Mouse (Mus musculus): ENCODE results near the gene Tlr6. TPM values are rescaled to one million over a fixed set of nuclear protein-coding genes. Genes with fewer than 3 reads are reported as not detected.
A peak's percentile ranks its signal among the peaks of the same experiment; 100 is the strongest.

Tlr6 gene
- total RNA-seq (2022): 1 to 10 TPM; 1.6 to 2.7 (median 2.3) TPM

DNA sequence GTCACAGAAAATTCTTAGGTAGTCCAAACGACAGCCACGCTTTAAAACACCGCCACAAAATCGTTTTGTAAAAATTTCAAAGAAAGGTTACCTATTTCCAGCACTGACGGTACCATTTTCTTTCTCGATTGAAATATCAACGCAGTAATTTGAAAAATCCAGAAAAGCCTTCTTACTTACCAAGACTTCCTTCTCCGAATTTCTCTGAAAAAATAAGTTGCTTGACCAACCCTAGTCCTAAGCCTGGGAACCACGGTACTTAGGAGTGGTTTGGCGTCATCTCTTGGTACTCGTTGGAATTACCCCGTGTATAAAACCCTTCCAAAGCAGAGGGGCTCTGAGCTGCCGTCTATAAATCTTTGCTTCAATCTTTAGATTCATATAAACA lies at the start of gene Tlr6:
Gene Tlr6 (minus strand): TSS at position 255 of the 388 bp plus-strand sequence.
- no peak for DNase-seq

DNA sequence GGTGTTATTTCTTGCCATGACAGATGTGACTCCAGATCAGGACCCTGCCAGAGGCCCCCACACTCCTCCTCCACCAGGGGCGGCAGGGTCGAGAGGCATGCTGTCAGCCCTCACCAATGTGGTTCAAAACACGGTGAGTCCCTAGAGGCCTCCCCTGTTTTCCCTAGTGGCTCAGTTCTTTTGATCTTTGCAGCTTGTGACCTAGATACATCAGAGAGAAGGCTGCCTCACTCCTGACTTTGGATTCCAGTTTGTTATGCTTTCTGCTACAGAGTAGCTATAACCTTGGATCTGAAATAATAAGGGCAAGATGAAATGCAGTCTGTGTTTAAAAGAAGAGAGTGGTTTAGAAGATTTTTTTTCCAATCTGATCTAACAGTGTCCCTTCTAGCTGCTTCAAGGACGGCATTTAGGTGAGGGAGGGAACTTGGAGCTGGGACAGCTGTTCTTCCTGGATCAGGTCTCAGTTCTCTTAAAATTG lies 46.2 kb upstream of the Tlr6 start:
- peak; percentile 65 for DNase-seq

DNA sequence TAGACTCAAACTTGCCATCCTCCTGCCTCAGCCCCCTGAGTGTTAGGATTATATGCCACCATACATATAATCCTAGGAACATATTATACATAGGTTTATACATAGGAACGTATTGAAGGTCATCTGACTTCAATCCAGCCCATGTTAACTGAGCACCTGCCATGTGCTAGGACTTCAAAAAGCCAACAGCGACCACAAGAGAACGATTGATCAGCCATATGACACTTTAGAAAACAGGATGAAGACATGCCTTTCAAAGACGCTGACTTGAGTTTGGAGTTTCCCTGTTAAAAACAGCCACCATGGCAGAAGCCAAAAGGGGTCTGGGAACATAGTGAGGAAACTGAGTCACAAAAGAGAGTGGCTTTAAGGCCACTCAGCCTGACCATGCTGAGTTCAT lies 45.4 kb upstream of the Tlr6 start:
- no peak for DNase-seq

DNA sequence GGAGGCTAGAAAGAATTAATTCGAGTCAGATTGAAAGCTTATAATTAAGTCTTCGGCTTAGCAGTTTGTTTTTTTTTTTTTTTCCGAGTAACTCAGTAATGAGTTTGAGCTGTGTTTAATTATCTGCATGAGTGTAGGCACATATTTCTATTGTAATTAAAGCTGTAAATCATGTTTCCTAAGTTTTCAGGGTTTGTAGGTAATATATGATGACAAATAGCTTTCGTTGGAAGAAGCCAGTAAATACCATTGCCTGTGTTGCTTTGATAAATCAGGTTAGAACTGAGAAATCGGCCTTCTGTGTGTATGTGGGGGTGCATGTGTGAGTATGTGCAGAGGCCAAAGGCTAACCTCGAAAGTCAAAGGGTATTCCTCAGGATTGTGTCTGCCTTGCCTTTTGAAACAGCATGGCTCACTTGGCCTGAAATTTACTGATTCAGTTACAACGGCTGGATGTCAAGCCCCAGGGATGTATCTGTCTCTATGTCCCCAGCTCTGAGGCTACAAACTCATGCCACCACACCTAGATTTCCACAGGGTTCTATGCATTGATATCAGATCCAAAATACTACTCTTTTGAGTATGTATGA lies 44.1 kb upstream of the Tlr6 start:
- no peak for DNase-seq

DNA sequence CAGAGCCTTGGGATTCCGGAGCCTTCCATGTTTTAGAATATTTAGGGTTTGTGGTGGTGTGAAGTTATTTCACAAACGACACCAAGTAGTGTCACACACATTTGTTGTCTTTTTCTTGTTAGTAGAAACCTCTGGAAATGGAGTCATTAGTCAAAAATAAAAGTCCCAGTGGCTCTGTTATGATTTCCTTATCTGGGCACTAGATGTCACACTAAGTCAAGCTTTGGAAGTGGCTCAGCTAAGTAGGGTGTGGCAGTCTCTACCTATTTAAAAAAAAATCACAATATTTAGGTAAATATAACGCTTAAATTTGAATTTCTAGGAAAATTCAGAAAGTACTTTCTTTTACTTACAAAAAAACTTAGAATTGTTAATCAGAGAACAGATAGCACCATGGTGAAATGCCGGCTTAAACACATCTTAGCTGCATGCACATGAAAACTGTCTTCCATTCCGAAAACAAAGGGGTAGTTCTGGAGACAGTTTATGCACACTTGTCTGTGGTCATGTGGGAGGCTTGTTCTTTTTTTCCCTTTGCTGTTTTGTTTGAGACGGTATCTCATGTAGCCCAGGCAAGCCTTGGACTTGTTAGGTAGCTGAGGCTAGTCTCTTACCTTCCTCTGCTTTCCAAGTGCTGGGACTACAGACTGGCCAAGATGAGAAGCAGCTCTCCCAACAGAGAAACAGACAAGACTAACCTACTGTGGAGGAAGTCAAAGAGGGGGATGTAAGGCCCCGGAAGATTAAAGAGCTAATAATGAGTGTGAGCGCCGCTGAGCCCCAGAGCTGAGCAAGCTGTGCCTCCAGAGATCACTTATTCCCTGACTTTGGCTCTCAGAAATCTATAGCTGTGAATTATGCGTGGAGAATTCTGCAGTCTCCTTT lies 43.3 kb upstream of the Tlr6 start:
- no peak for DNase-seq

DNA sequence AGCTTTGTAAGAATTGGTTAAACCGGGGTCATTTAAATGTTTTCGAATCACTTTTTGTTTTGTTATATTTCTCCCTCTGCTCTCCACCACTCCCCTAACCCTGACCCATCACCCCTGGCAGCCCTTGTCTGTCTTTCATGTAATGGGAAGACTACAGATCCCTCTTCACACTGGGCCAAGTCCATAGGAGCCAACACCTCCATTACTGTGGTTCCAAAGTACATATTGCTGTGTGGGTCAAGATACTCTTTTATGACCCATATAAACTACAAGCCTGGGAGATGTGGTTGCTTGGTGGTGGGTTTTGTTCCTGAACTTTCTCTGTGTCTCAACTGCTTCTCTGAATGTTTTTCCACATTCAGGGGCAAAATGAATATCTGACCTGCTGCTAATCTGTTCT lies 35.5 kb upstream of the Tlr6 start:
- no peak for DNase-seq

DNA sequence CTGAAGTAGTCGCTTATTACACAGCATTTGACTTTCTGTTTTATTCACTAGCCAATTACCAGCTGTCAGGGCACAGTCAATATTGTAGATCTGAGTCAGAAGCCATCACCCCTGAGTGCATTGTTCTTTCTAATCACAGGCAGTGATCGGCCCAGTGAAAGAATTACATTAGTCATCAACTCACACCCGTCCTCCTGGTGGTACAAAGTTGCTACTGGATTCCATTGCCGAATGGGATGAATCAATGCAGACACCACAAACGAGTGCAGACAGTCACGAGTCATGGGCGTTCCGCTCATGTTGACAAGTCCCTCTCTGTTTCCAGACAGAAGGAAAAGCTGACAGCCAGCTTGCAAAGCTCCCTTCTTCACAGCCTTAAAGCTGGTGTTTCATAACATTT lies 32.6 kb upstream of the Tlr6 start:
- DNase-seq: no peak

DNA sequence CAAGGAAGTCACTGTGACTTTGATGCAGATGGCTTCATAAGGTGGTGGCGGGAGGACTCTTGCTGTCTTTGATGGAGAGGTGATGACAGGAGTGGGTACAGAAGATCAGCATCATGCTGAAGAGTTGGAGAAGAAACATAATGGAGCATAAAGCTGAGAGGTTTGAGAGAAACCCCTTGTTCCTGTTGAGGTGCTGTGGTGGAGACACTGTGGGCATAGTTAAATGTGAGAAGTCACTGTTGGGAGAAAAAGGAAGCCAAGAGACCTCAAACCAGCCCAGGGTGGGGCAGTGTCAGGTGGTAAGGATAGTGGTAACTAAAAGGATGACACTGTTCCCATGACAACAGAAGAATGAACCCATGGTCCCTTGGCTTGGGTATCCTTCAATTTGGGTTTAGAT lies 30.0 kb upstream of the Tlr6 start:
- DNase-seq: no peak

DNA sequence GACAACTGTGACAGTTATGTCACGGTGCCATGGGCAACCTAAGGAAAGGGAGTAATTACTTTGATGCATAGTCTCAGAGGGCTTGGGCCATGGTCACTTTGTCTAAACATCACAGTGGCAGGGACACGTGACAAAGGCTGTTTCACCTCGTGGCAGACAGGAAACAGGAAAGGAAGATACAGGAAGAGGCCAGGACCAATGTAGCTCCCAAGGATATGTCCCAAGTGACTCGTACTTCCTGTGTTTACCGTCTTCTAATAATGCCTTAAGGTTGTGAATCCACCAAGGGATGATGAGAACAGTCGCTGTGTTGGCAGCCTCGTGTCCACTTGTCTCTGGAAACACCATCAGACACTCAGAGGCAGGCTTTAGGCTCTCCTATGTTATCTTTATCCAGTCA lies 26.1 kb upstream of the Tlr6 start:
- no peak for DNase-seq

DNA sequence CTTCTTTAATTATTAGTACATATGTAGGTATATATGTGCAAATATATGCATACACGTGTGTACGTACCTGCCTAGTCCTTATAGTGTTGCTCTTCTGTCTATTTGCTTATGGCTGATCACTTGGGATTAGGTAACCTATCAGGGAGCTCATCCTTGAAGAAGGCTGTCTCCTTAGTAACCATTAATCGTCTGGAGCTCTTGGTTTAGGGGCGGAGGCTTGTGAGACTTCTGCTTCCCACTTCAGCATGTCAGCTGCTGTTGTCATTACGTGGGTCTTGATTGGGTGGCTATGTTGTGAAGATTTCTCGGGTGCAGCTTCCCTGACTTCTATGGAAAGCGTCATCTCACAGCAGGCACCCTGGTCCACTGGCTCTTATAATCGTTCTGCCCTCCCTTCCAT lies 17.2 kb upstream of the Tlr6 start:
- DNase-seq: no peak

DNA sequence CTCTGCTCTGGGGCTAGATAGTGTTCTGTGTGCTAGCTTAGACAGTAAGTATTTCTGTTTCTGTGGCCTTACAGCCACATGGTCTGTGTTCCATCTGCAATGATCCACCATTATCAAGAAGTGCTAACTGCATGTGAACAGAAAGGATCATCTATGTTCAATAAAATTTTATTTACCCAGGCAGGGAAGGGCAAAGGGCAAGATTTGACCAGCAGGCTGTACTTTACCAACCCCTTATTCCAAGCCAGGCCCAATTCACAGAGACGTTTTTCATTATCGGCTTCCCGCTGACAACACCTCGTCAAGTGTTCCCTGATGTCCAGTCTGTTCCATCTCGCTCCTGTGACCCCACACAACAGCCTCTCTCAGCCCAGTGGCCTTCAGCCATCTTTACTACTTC lies 15.2 kb upstream of the Tlr6 start:
- DNase-seq: no peak

DNA sequence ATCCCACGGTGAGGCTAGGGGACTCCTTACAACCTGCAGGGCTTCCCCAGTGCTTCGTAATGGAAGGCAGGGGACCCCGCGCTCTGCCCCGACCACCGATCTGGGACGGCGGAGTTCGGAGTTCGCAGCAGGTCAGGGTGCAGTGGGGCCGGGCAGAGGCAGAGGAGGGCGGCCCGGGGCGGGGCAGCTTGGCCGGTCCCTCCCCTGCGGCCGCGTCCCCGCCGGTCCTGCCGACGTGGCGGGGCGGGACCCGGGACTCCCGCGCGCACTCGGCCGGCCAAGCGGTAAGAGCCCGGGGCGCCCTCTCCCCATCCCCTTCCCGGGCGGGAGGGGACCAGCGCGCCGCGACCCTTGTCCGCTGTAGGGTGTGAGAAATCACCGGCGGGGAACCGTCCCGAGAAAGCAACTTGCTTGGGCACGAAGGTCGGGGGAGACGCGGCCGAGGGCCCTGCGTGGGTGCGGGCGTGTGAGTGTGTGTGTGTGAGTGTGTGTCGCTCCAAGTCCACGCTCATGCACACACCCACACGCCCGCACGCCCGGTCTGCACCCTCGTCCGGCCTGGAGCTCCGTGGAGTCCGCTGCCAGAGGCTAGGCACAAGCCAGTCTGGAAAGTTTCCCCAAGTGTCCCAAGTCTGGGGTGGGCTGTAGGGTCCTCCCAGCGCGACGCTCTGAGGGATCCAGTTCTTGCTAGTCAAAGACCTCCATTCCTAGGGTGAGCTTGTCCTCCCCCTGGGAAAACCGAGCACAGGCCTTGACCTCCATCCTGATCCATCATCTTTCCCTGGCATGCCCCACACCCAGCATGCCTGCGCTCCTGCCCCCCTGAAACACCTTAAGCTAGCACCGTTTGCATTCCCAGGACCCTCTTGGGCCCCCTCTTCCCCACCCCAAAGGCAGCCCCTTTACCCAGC lies 10.2 kb upstream of the Tlr6 start, which contains the start of gene Fam114a1:
Gene Fam114a1 (plus strand): TSS at position 211 of the 911 bp plus-strand sequence.
- peak; percentile 67 for DNase-seq

DNA sequence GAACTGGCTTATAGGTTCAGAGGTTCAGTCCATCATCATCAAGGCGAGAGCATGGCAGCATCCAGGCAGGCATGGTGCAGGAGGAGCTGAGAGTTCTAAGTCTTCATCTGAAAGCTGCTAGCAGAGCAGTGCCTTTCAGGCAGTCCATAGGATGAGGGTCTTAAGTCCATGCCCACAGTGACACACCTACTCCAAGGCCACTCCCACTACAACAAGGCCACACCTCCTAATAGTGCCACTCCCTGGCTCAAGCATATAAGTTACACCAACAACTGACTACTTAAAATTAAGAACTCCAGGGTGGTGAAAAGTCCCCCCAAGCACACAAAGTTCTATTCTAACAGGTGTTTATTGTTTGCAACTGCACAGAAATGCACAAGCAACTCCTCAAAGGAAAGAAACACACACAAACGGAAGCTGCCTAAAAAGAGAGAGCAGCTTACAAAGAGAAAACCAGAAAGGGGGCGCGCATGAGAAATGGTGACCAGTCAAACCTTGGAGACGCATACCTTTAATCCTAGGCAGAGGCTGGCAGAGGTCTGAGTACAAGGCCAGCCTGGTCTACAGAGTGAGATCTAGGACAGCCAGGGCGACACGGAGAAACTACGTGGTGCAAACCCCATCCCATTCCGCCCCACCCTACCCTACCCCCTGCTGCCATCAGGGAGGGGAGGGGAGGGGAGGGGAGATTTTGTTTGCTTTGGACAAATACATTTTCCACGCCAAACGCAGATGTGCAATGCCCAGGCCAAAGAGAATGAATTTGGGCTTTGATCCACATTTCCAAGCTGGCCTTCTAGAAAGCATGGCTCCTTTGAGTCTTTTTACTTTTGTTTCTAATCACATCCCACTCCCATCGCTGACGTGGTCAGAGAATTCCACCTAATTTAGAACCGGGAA lies 9.3 kb upstream of the Tlr6 start:
- peak; percentile 20 for DNase-seq

DNA sequence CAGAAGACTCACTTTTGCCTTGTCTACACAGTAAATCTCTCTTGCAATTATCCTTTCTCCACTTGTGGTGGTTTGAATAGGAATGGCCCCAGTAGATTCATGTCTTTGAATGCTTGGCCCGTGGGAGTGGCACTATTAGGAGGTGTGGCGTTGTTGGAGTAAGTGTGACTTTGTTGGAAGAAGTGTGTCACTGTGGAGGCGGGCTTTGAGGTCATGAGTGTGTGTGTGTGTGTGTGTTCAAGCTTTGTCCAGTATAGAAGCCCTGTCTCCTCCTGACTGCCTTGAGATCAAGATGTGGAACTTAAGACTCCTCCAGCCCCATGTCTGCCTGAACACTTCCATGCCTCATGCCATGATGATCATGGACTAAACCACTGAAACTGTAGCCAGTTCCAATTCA lies 3.8 kb upstream of the Tlr6 start:
- no peak for DNase-seq

DNA sequence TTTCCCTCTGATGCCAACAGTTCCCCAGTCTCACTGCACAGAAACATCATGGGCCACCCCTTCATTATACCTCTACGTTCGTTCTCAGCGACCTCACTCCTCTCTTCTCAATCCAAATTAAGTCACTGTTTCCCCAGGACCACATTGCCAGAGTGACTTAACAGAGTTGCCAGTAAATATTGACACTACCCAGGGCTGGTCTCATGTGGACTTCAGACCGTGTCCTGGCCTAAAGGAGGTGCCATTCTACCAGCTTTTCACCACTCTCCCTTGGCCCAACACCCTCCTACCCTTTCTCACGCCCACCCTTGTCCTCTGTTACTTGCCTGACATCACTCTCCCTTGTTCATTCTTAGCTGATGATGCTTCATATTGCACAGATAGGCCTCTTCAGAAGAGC lies 3.4 kb upstream of the Tlr6 start:
- no peak for DNase-seq

DNA sequence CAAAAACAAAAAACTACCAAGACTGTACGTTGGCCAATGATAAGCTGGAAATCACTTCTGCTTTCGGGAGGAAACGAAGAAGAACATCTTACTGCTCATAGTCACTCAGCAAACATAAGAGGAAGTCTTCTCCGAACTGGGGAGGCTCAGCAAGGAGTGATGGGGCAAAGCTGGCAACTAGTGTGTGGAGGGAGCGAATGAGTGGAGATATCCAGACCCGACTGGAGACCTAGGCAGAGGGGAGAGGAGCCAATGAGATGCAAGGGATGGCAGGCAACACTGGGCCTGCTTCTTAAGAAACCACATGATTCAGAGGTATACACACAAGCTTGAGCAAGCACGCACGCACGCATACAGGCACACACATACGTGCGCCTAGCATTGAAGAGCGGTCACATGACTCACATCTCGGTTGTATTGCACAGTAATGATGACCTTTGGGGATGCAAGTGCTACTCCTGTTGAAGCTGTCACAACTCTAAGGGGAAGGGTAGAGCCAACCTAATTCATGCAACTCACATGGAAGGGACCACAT lies 1.0 kb upstream of the Tlr6 start:
- DNase-seq: no peak

DNA sequence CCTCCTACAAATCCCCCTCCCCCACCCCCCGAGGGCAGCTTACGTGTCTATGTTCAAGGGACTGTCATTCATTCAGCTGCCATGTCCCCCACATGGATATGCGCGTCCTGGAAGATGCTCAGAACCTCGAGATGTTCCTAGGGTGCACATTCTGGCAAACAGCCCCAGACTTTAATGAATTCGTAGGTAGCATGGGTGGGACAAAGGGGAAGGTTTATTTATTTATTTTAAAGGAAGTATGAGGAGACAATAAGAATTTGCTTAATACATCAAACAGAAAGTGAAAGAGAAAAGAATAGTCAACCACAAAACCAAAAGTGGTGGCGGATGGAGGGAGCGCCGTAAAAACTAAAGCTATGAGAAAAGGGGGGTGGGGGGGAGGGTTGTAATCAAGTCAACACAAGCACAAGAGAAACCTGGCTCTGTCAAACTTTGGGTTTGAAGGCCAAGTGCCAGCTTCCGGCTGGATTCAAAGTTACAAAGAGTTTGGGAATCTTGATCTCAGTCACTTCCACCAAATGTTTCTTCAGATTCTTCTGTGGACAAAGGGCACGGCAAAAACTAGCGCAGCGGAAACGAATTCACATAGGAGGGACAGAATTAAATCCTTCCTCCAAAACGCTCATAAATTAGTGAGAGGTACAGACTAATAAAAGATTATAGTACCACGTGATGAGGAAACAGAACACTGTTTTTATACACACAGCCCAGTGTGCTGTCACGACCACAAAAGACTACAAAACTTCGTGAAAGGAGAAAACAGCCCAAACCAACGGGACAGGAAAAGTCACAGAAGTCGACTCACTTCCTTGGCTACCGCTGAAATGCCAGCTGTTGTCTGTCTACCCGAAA lies 680 bp downstream of the Tlr6 start:
- no peak for DNase-seq

DNA sequence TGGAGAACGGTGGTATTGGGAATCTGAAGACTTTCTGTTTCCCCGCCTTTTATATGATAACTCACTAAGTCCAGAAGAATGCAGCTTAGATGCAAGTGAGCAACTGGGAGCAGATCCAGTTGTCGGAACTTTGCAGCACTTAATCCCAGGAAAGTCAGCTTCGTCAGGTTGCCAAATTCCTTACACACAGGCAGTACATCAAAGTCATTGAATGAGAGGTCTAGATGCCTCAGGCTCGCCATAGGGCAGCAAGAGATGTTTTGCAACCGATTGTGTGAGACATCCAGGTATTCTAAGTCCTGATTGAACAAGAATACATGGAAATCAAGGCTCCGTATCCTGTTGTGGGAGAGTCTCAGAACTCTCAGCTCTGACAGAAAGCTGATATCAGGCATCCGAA lies 5.0 kb downstream of the Tlr6 start:
- no peak for DNase-seq

DNA sequence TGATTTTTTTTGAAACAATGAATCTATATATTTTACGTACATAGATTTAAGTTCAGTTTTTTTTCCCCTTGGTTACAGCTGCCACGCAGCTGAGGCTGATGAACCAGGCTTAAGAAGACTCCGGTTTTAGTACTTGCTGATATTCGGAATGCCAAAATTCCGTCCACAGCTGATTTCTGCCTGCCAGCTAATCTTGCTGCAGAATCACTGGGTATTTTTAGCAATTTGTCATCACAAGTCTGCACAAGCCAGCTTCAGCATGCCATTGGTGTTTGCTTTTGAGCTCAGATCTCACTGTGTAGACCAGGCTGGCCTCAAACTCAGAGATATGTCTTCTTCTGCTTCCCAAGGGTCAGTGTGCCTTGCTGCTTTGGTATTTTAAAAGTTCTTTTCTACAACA lies 8.4 kb downstream of the Tlr6 start:
- no peak for DNase-seq

DNA sequence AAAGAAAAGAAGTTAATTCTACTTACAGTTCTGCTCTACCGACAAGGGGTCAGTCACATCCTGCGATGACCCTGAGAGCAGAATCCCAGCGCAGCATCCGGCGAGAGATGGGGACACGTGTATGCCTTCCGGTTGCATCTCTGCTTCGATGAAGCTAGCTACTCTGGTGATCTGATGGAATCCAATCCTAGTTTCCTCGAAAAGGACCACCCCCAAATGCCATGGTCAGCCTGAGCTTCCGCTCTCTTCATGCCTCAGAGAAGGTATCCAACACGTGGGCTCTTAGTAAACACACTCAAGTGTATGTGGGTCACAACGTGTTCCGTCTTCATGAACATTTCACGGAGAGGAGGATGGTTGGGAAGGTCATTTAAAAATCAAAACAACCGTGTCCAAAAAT lies 27.1 kb downstream of the Tlr6 start:
- no peak for DNase-seq

DNA sequence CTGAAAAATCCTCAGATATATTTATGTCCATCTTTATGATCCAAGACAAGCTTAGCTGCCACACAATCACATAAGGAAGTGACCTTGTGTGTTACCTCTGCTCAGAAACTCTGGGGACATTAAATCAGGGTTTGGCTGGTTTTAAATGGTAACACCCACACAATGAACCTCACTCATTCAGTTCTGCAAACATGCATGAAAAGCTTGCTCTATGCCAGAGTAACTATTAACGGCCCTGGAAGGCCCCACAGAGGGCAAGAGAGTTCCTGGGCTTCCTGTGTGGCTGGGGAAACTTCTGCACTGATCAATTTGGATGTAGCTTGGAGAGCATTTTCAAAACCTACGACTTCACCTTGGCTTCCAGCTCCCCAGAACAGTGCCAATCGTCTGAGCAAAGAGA lies 27.7 kb downstream of the Tlr6 start:
- DNase-seq: no peak

All from adrenal gland, adult 8-10 months (tissue).